Mouse (Mus musculus): ENCODE data around the gene Mrpl58. TPM values are rescaled to one million over a fixed set of nuclear protein-coding genes. Genes with fewer than 3 reads are reported as not detected.
"Not testable (repeated sequence)": the region's sequence is repeated elsewhere in the genome, so short reads cannot be mapped to it uniquely, and the experiment has no call there.

Gene Mrpl58
- polyA plus RNA-seq, 1 experiment from 2014 or later = 223 TPM

- Histone ChIP-seq H3K36me3 (ENCODE audit: control insufficient read depth, insufficient read depth, low read length) (no peaks in the 10 kb centered on the region), H3K4me2 (ENCODE audit: low read length) (no peak overlapping the region), H3K9ac (replicated peaks; ENCODE audit: low read length) (no peak overlapping the region), H3K27me3 (ENCODE audit: control insufficient read depth, insufficient read depth, low read length) (no peaks in the 10 kb centered on the region), H3K4me3 (replicated peaks; ENCODE audit: low read depth, low read length) (no peak overlapping the region), H3K9me3 (ENCODE audit: control insufficient read depth, low read length) (no peaks in the 10 kb centered on the region), H3K4me1 (ENCODE audit: control insufficient read depth, insufficient read depth, low read length) (no peaks in the 10 kb centered on the region), H3K27ac (replicated peaks; ENCODE audit: low read depth, low read length) (no peak overlapping the region)
- 76% methylated on average over 4 of the region's 4 CpGs for WGBS
- DNase-seq = no peak
- ATAC-seq (ENCODE audit: low FRiP score, low TSS enrichment) = no peak
Measured at GRCm38 (mm10) chr11:115453306-115453705, 49.8 kb downstream of the Mrpl58 start.

GRCm38 (mm10) chr11:115454822-115455221, 51.3 kb downstream of the Mrpl58 start:
- not testable (repeated sequence) for H3K4me3 ChIP-seq (replicated peaks; ENCODE audit: low read depth, low read length); H3K27ac ChIP-seq (replicated peaks; ENCODE audit: low read depth, low read length); H3K27me3 ChIP-seq (ENCODE audit: control insufficient read depth, insufficient read depth, low read length); H3K9ac ChIP-seq (replicated peaks; ENCODE audit: low read length); H3K36me3 ChIP-seq (ENCODE audit: control insufficient read depth, insufficient read depth, low read length); DNase-seq; H3K9me3 ChIP-seq (ENCODE audit: control insufficient read depth, low read length); ATAC-seq (ENCODE audit: low FRiP score, low TSS enrichment); H3K4me1 ChIP-seq (ENCODE audit: control insufficient read depth, insufficient read depth, low read length); H3K4me2 ChIP-seq (ENCODE audit: low read length)
- WGBS = 89% methylated on average over 6 of the region's 6 CpGs

- Histone ChIP-seq H3K4me1 (ENCODE audit: control insufficient read depth, insufficient read depth, low read length) (no peaks in the 10 kb centered on the region), H3K4me2 (ENCODE audit: low read length) (no peak overlapping the region), H3K27ac (replicated peaks; ENCODE audit: low read depth, low read length) (no peak overlapping the region), H3K4me3 (replicated peaks; ENCODE audit: low read depth, low read length) (no peak overlapping the region), H3K36me3 (ENCODE audit: control insufficient read depth, insufficient read depth, low read length) (no peaks in the 10 kb centered on the region), H3K9ac (replicated peaks; ENCODE audit: low read length) (no peak overlapping the region), H3K27me3 (ENCODE audit: control insufficient read depth, insufficient read depth, low read length) (no peaks in the 10 kb centered on the region), H3K9me3 (ENCODE audit: control insufficient read depth, low read length) (no peaks in the 10 kb centered on the region)
- no peak for ATAC-seq (ENCODE audit: low FRiP score, low TSS enrichment)
- DNase-seq = no peak
- WGBS = 86% methylated on average over 15 of the region's 15 CpGs
Measured at GRCm38 (mm10) chr11:115455619-115456018, 52.1 kb downstream of the Mrpl58 start.

- no peaks in the 10 kb centered on the region for H3K36me3 ChIP-seq (ENCODE audit: control insufficient read depth, insufficient read depth, low read length)
- 86% methylated on average over 5 of the region's 5 CpGs for WGBS
- H3K4me1 ChIP-seq (ENCODE audit: control insufficient read depth, insufficient read depth, low read length) = no peaks in the 10 kb centered on the region
- H3K4me2 ChIP-seq (ENCODE audit: low read length) = no peak overlapping the region
- no peak overlapping the region for H3K27ac ChIP-seq (replicated peaks; ENCODE audit: low read depth, low read length)
- H3K27me3 ChIP-seq (ENCODE audit: control insufficient read depth, insufficient read depth, low read length) = no peaks in the 10 kb centered on the region
- no peak for ATAC-seq (ENCODE audit: low FRiP score, low TSS enrichment)
- no peak for DNase-seq
- no peaks in the 10 kb centered on the region for H3K9me3 ChIP-seq (ENCODE audit: control insufficient read depth, low read length)
- no peak overlapping the region for H3K4me3 ChIP-seq (replicated peaks; ENCODE audit: low read depth, low read length)
- H3K9ac ChIP-seq (replicated peaks; ENCODE audit: low read length) = no peak overlapping the region
Measured at GRCm38 (mm10) chr11:115456182-115456581, 52.6 kb downstream of the Mrpl58 start.

DNA sequence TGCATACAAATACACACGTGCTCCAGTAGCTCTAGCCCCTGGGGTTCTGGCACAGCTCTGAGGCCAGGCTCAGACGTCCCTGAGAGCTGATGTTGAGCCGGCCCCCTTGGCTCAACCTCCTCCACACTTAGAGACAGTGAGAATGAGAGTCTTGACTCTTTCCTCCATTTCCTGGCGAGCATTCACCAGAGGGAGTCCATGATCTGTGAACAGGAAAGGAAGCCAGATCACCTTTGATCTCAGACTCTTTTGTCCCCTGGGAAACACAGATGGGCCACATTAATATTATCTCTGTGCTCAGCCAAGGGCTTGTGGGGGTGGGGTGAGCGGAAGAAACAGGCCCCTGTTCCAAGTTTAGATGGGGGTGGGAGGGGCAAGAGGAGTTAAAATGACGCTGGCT, 53.9 kb downstream of the Mrpl58 start:
- DNase-seq = no peak
- no peaks in the 10 kb centered on the region for H3K27me3 ChIP-seq (ENCODE audit: control insufficient read depth, insufficient read depth, low read length)
- no peak overlapping the region for H3K9ac ChIP-seq (replicated peaks; ENCODE audit: low read length)
- H3K4me3 ChIP-seq (replicated peaks; ENCODE audit: low read depth, low read length) = no peak overlapping the region
- no peaks in the 10 kb centered on the region for H3K9me3 ChIP-seq (ENCODE audit: control insufficient read depth, low read length)
- no peaks in the 10 kb centered on the region for H3K36me3 ChIP-seq (ENCODE audit: control insufficient read depth, insufficient read depth, low read length)
- no peak for ATAC-seq (ENCODE audit: low FRiP score, low TSS enrichment)
- no peak overlapping the region for H3K4me2 ChIP-seq (ENCODE audit: low read length)
- H3K27ac ChIP-seq (replicated peaks; ENCODE audit: low read depth, low read length) = no peak overlapping the region
- H3K4me1 ChIP-seq (ENCODE audit: control insufficient read depth, insufficient read depth, low read length) = no peaks in the 10 kb centered on the region
- WGBS = 42% methylated on average over 6 of the region's 6 CpGs

GRCm38 (mm10) chr11:115460976-115461375, 57.4 kb downstream of the Mrpl58 start:
- Histone ChIP-seq H3K4me1 (ENCODE audit: control insufficient read depth, insufficient read depth, low read length) (no peaks in the 10 kb centered on the region), H3K36me3 (ENCODE audit: control insufficient read depth, insufficient read depth, low read length) (no peaks in the 10 kb centered on the region), H3K27ac (replicated peaks; ENCODE audit: low read depth, low read length) (no peak overlapping the region), H3K9ac (replicated peaks; ENCODE audit: low read length) (no peak overlapping the region), H3K9me3 (ENCODE audit: control insufficient read depth, low read length) (no peaks in the 10 kb centered on the region), H3K4me2 (ENCODE audit: low read length) (no peak overlapping the region), H3K4me3 (replicated peaks; ENCODE audit: low read depth, low read length) (no peak overlapping the region), H3K27me3 (ENCODE audit: control insufficient read depth, insufficient read depth, low read length) (no peaks in the 10 kb centered on the region)
- ATAC-seq (ENCODE audit: low FRiP score, low TSS enrichment) (no peak), DNase-seq (no peak)
- WGBS = 18% methylated on average over 8 of the region's 8 CpGs

DNA sequence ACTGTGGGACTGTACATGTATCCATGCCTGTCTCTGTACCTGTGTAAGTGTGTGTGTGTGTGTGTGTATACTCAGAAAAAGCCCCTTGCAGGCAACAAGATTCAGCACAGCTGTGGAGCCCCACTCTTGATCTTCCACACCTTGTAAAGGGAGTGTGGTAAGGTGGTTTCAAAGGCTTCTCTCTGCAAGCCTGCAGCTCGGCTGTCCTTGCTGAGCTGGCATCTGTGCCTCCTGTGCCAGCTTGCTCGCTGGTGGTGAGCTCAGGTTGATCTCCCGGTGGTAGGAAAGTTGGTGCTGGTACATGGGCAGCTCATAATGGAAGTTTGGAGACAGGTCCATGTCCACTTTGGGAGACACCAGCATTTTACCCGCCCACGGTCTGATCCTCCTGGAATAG, 58.3 kb downstream of the Mrpl58 start:
- ATAC-seq (ENCODE audit: low FRiP score, low TSS enrichment) = no peak
- Histone ChIP-seq H3K9ac (replicated peaks; ENCODE audit: low read length) (no peak overlapping the region), H3K36me3 (ENCODE audit: control insufficient read depth, insufficient read depth, low read length) (no peaks in the 10 kb centered on the region), H3K27me3 (ENCODE audit: control insufficient read depth, insufficient read depth, low read length) (no peaks in the 10 kb centered on the region), H3K27ac (replicated peaks; ENCODE audit: low read depth, low read length) (no peak overlapping the region), H3K9me3 (ENCODE audit: control insufficient read depth, low read length) (no peaks in the 10 kb centered on the region), H3K4me1 (ENCODE audit: control insufficient read depth, insufficient read depth, low read length) (no peaks in the 10 kb centered on the region), H3K4me2 (ENCODE audit: low read length) (no peak overlapping the region), H3K4me3 (replicated peaks; ENCODE audit: low read depth, low read length) (no peak overlapping the region)
- DNase-seq = no peak
- WGBS = 71% methylated on average over 5 of the region's 5 CpGs

Small RNA genes within 50 kb of the gene (microRNA-seq; reads per million reads assigned to microRNA genes)
- gene Mir3968 = not detected

Other genes with a start within 250 kb of the Mrpl58 start
- gene Slc9a3r1, start 240.4 kb upstream of the Mrpl58 start, polyA plus RNA-seq (2014; fragmentation: Nextera tagmentation; extraction: Ambion mirVana) = 44.3 and 46.6 TPM in 2 replicates
- 10.9 and 14.9 TPM in 2 replicates for gene Tmem104, start 216.3 kb upstream of the Mrpl58 start, polyA plus RNA-seq (2014; fragmentation: Nextera tagmentation; extraction: Ambion mirVana)
- gene Nat9, start 215.9 kb upstream of the Mrpl58 start, polyA plus RNA-seq (2014; fragmentation: Nextera tagmentation; extraction: Ambion mirVana) = 17.4 and 21.2 TPM in 2 replicates
- gene Grin2c, start 136.5 kb upstream of the Mrpl58 start, polyA plus RNA-seq (2014; fragmentation: Nextera tagmentation; extraction: Ambion mirVana) = 0.12 and 0.49 TPM in 2 replicates
- gene Fdxr, start 126.7 kb upstream of the Mrpl58 start, polyA plus RNA-seq (2014; fragmentation: Nextera tagmentation; extraction: Ambion mirVana) = 15.0 and 15.9 TPM in 2 replicates
- 0.72 and 1.4 TPM in 2 replicates for gene Fads6, start 106.1 kb upstream of the Mrpl58 start, polyA plus RNA-seq (2014; fragmentation: Nextera tagmentation; extraction: Ambion mirVana)
- gene Otop2, start 96.6 kb upstream of the Mrpl58 start, polyA plus RNA-seq (2014; fragmentation: Nextera tagmentation; extraction: Ambion mirVana) = not detected in 2 replicates
- 0.08 and 0.16 TPM in 2 replicates for gene Ush1g, start 81.7 kb upstream of the Mrpl58 start, polyA plus RNA-seq (2014; fragmentation: Nextera tagmentation; extraction: Ambion mirVana)
- gene Otop3, start 69.0 kb upstream of the Mrpl58 start, polyA plus RNA-seq (2014; fragmentation: Nextera tagmentation; extraction: Ambion mirVana) = 0.54 and 1.4 TPM in 2 replicates
- gene Hid1, start 36.0 kb upstream of the Mrpl58 start, polyA plus RNA-seq (2014; fragmentation: Nextera tagmentation; extraction: Ambion mirVana) = 43.3 and 52.6 TPM in 2 replicates
- gene Cdr2l, start 21.8 kb upstream of the Mrpl58 start, polyA plus RNA-seq (2014; fragmentation: Nextera tagmentation; extraction: Ambion mirVana) = 27.1 and 29.5 TPM in 2 replicates
- 838 and 924 TPM in 2 replicates for gene Atp5h, start 16.2 kb downstream of the Mrpl58 start, polyA plus RNA-seq (2014; fragmentation: Nextera tagmentation; extraction: Ambion mirVana)
- 37.3 and 41.6 TPM in 2 replicates for gene Kctd2, start 16.4 kb downstream of the Mrpl58 start, polyA plus RNA-seq (2014; fragmentation: Nextera tagmentation; extraction: Ambion mirVana)
- not detected in 2 replicates for gene Trim80, start 36.8 kb downstream of the Mrpl58 start, polyA plus RNA-seq (2014; fragmentation: Nextera tagmentation; extraction: Ambion mirVana)
- gene Slc16a5, start 58.7 kb downstream of the Mrpl58 start, polyA plus RNA-seq (2014; fragmentation: Nextera tagmentation; extraction: Ambion mirVana) = not detected in 2 replicates
- 16.3 and 16.7 TPM in 2 replicates for gene Armc7, start 71.9 kb downstream of the Mrpl58 start, polyA plus RNA-seq (2014; fragmentation: Nextera tagmentation; extraction: Ambion mirVana)
- 93.9 and 110 TPM in 2 replicates for gene Nt5c, start 88.1 kb downstream of the Mrpl58 start, polyA plus RNA-seq (2014; fragmentation: Nextera tagmentation; extraction: Ambion mirVana)
- gene Jpt1, start 110.6 kb downstream of the Mrpl58 start, polyA plus RNA-seq (2014; fragmentation: Nextera tagmentation; extraction: Ambion mirVana) = 1,631 and 1,863 TPM in 2 replicates
- 1,242 and 1,259 TPM in 2 replicates for gene Sumo2, start 132.5 kb downstream of the Mrpl58 start, polyA plus RNA-seq (2014; fragmentation: Nextera tagmentation; extraction: Ambion mirVana)
- 83.7 and 107 TPM in 2 replicates for gene Nup85, start 160.7 kb downstream of the Mrpl58 start, polyA plus RNA-seq (2014; fragmentation: Nextera tagmentation; extraction: Ambion mirVana)
- 75.7 and 83.4 TPM in 2 replicates for gene Mrps7, start 200.2 kb downstream of the Mrpl58 start, polyA plus RNA-seq (2014; fragmentation: Nextera tagmentation; extraction: Ambion mirVana)
- gene Gga3, start 200.3 kb downstream of the Mrpl58 start, polyA plus RNA-seq (2014; fragmentation: Nextera tagmentation; extraction: Ambion mirVana) = 29.3 and 34.3 TPM in 2 replicates
- 9.7 and 11.4 TPM in 2 replicates for gene Mif4gd, start 209.2 kb downstream of the Mrpl58 start, polyA plus RNA-seq (2014; fragmentation: Nextera tagmentation; extraction: Ambion mirVana)
- gene Slc25a19, start 224.5 kb downstream of the Mrpl58 start, polyA plus RNA-seq (2014; fragmentation: Nextera tagmentation; extraction: Ambion mirVana) = 35.8 and 39.8 TPM in 2 replicates

Measured in midbrain, embryonic 14.5 days (tissue).